ENCODE assay signal across 31 mouse cellular contexts in the genomic region with DNA sequence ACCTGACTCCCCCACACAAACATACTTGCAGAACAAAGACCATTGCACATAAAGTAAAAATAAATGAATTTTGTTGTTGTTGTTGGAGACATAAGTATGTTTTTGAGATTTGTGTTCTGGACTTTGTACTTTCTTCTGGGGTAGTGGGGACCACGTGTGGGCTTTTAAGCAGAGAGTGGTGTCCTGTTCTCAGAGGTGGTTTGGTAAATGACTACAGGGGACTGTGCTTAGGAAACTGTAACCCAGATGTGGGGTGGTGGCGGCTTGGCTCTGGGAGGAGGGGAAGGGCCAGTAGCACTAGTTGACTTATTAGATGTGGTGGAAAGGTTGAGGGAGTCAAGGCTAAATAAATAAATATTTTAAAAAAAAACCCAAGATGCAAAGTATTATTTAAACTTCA. TPM values are rescaled to one million over a fixed set of nuclear protein-coding genes. Genes with fewer than 3 reads are reported as not detected.
DNase-seq lines count a peak whose midpoint lies in the region; ATAC-seq and TF ChIP-seq lines count a peak whose summit lies in the region.
"Had no signal": no experiment of that assay in that cellular context is flagged by ENCODE, and none has a peak within 500 bp of the region (broad histone marks: within the 10 kb centered on the region; RNA-seq: fewer than 3 reads in every experiment).

No protein-coding gene starts in this region.

- 44% methylated on average over 2 of the region's 2 CpGs for WGBS in kidney, adult 2 months
- WGBS in kidney, embryonic 16.5 days = 75% methylated on average over 2 of the region's 2 CpGs
- WGBS in liver, adult 2 months = 20% methylated on average over 2 of the region's 2 CpGs
- 87% methylated on average over 2 of the region's 2 CpGs for WGBS in liver, embryonic 11.5 days

- no peak overlapping the region for H3K4me2 ChIP-seq in kidney, embryonic 16.5 days (replicated peaks; ENCODE audit: low read depth, low read length)
- H3K4me2 ChIP-seq in liver, embryonic 11.5 days = no peak overlapping the region
- H3K4me2 ChIP-seq: embryonic facial prominence, embryonic 12.5 days; embryonic facial prominence, embryonic 15.5 days; heart, embryonic 13.5 days; hindbrain, embryonic 14.5 days had no signal

- peaks cover 59% of the 10 kb centered on the region for H3K79me2 ChIP-seq in liver, adult 2 months (ENCODE audit: control insufficient read depth, insufficient read depth, low read length)

- DNase-seq in kidney, adult 2 months = peak; percentile 59
- no peak for DNase-seq in kidney, postnatal 4 days
- DNase-seq in kidney, postnatal 14 days = no peak
- peak; percentile 67 for DNase-seq in liver, adult 2 months (ENCODE audit: extremely low read depth, low read depth, low spot score)
- no peak for DNase-seq in liver, embryonic 11.5 days (ENCODE audit: low spot score)
- DNase-seq: adrenal gland, postnatal 10 days; adrenal gland, postnatal 36 days; B cell, adult 2 months; cerebellum, adult 2 months; cerebellum, adult 9-11 months; cerebellum, postnatal 25 days; forebrain, postnatal 0 days; gastrocnemius, adult 2 months; gastrocnemius, postnatal 14 days; heart, adult 18-20 months; heart, postnatal 14 days; heart, postnatal 4 days had no signal

- H3K9ac ChIP-seq in kidney, embryonic 16.5 days (replicated peaks; ENCODE audit: low read length) = no peak overlapping the region
- H3K9ac ChIP-seq in liver, adult 2 months (ENCODE audit: low read depth, low read length) = no peak overlapping the region
- no peak overlapping the region for H3K9ac ChIP-seq in liver, embryonic 11.5 days (ENCODE audit: low read depth, low read length)
- H3K9ac ChIP-seq: embryonic facial prominence, embryonic 12.5 days; embryonic facial prominence, embryonic 15.5 days; forebrain, postnatal 0 days; heart, embryonic 13.5 days; hindbrain, embryonic 14.5 days had no signal

- TF ChIP-seq CTCF in kidney, adult 2 months (conservative IDR thresholded peaks at IDR 0.05; ENCODE audit: insufficient read depth, insufficient read length, low read depth, low read length) = no peak
- TF ChIP-seq CTCF in liver, adult 2 months (IDR thresholded peaks at IDR 0.05; ENCODE audit: low read depth, low read length) = no peak

- no peaks in the 10 kb centered on the region for H3K9me3 ChIP-seq in kidney, embryonic 16.5 days (ENCODE audit: low read length)
- no peaks in the 10 kb centered on the region for H3K9me3 ChIP-seq in liver, embryonic 11.5 days (ENCODE audit: control insufficient read depth, low read length)
- H3K9me3 ChIP-seq: embryonic facial prominence, embryonic 12.5 days; embryonic facial prominence, embryonic 15.5 days; G1E; heart, embryonic 10.5 days; heart, embryonic 13.5 days had no signal

- H3K27ac ChIP-seq in kidney, adult 2 months (ENCODE audit: insufficient read depth, low read depth, low read length) = peak overlapping the region; percentile 77
- peak overlapping the region; percentile 13; the same call in 1 of the 2 replicates for H3K27ac ChIP-seq in kidney, embryonic 16.5 days (ENCODE audit: low read length)
- no peak overlapping the region for H3K27ac ChIP-seq in liver, adult 2 months (replicated peaks; ENCODE audit: insufficient read depth, low read depth, low read length)
- no peak overlapping the region for H3K27ac ChIP-seq in liver, embryonic 11.5 days (ENCODE audit: low read depth, low read length)
- H3K27ac ChIP-seq: embryonic facial prominence, embryonic 12.5 days; embryonic facial prominence, embryonic 15.5 days; gastrocnemius, adult 2 months; heart, embryonic 10.5 days; heart, embryonic 13.5 days; hindbrain, embryonic 14.5 days; hindbrain, postnatal 0 days had no signal

- H3K27me3 ChIP-seq in kidney, adult 2 months (replicated peaks; ENCODE audit: control insufficient read depth, insufficient read depth, low read length) = no peaks in the 10 kb centered on the region
- no peaks in the 10 kb centered on the region for H3K27me3 ChIP-seq in kidney, embryonic 16.5 days (ENCODE audit: insufficient read depth, low read length)
- no peaks in the 10 kb centered on the region for H3K27me3 ChIP-seq in liver, adult 2 months (ENCODE audit: control insufficient read depth, insufficient read depth, low read length)
- H3K27me3 ChIP-seq in liver, embryonic 11.5 days (replicated peaks; ENCODE audit: control insufficient read depth, insufficient read depth, low read length) = no peaks in the 10 kb centered on the region
- H3K27me3 ChIP-seq: CH12.LX; embryonic facial prominence, embryonic 12.5 days; embryonic facial prominence, embryonic 15.5 days; heart, embryonic 13.5 days; Patski had no signal

- H3K36me3 ChIP-seq in kidney, adult 2 months (ENCODE audit: control insufficient read depth, insufficient read depth, low read length) = no peaks in the 10 kb centered on the region
- H3K36me3 ChIP-seq in kidney, embryonic 16.5 days (ENCODE audit: insufficient read depth, low read length) = no peaks in the 10 kb centered on the region
- H3K36me3 ChIP-seq in liver, adult 2 months (ENCODE audit: control insufficient read depth, insufficient read depth, low read length) = no peaks in the 10 kb centered on the region
- no peaks in the 10 kb centered on the region; the same call in 1 of the 2 replicates for H3K36me3 ChIP-seq in liver, embryonic 11.5 days (ENCODE audit: control insufficient read depth, insufficient read depth, low read length)
- H3K36me3 ChIP-seq: embryonic facial prominence, embryonic 12.5 days; embryonic facial prominence, embryonic 15.5 days had no signal

- H3K4me1 ChIP-seq in kidney, adult 2 months (ENCODE audit: control insufficient read depth, insufficient read depth, low read length) = peaks cover 52% of the 10 kb centered on the region
- H3K4me1 ChIP-seq in kidney, embryonic 16.5 days (ENCODE audit: insufficient read depth, low read length) = peaks cover 47% of the 10 kb centered on the region
- peaks cover 31% of the 10 kb centered on the region for H3K4me1 ChIP-seq in liver, adult 2 months (ENCODE audit: control insufficient read depth, insufficient read depth, low read length)
- H3K4me1 ChIP-seq in liver, embryonic 11.5 days (replicated peaks; ENCODE audit: control insufficient read depth, insufficient read depth, low read length) = peaks cover 34% of the 10 kb centered on the region
- H3K4me1 ChIP-seq: embryonic facial prominence, embryonic 12.5 days had no signal

- no peak overlapping the region for H3K4me3 ChIP-seq in kidney, adult 2 months (ENCODE audit: insufficient read depth, low read depth, low read length)
- no peak overlapping the region for H3K4me3 ChIP-seq in kidney, embryonic 16.5 days (ENCODE audit: low read length)
- H3K4me3 ChIP-seq in liver, adult 2 months (ENCODE audit: insufficient read depth, low read depth, low read length) = no peak overlapping the region
- no peak overlapping the region for H3K4me3 ChIP-seq in liver, embryonic 11.5 days (ENCODE audit: low read depth, low read length)
- H3K4me3 ChIP-seq: embryonic facial prominence, embryonic 12.5 days; embryonic facial prominence, embryonic 15.5 days; gastrocnemius, adult 2 months; heart, embryonic 10.5 days; heart, embryonic 13.5 days had no signal

- no peak for TF ChIP-seq POLR2A in kidney, adult 2 months (IDR thresholded peaks at IDR 0.05; ENCODE audit: low read depth, low read length)
- TF ChIP-seq POLR2A in liver, adult 2 months (IDR thresholded peaks at IDR 0.05; ENCODE audit: extremely low read depth, insufficient read depth, low read length) = no peak

- no peak for ATAC-seq in kidney, embryonic 16.5 days (ENCODE audit: low FRiP score, low TSS enrichment)
- no peak for ATAC-seq in liver, embryonic 11.5 days (replicated peaks; ENCODE audit: low FRiP score)
- ATAC-seq: forebrain, embryonic 14.5 days; forebrain, postnatal 0 days; hindbrain, postnatal 0 days; Patski had no signal

RNA-seq across cellular contexts. Expression of gene Cdk8, which starts 9.7 kb away (rescaled TPM):
- 34.5 and 38.4 TPM in 2 replicates for polyA plus RNA-seq in kidney, adult 2 months (2012; rRNA removed)
- 11.4 and 12.4 TPM in 2 replicates for polyA plus RNA-seq in kidney, embryonic 16.5 days (2015; fragmentation: Nextera tagmentation; extraction: Ambion mirVana)
- total RNA-seq in liver, adult 2 months (2014; rRNA removed) = 27.8 and 32.5 TPM in 2 replicates
- polyA plus RNA-seq in liver, adult 2 months (2012; rRNA removed) = 19.3 and 25.2 TPM in 2 replicates
- polyA plus RNA-seq in liver, embryonic 11.5 days (2014; fragmentation: Nextera tagmentation; extraction: Ambion mirVana) = 31.5 and 34.3 TPM in 2 replicates

RNA-seq across cellular contexts. Expression of gene Rnf6, which starts 19.4 kb away (rescaled TPM):
- polyA plus RNA-seq in kidney, adult 2 months (2012; rRNA removed) = 34.8 and 36.2 TPM in 2 replicates
- polyA plus RNA-seq in kidney, embryonic 16.5 days (2015; fragmentation: Nextera tagmentation; extraction: Ambion mirVana) = 71.2 and 71.9 TPM in 2 replicates
- total RNA-seq in liver, adult 2 months (2014; rRNA removed) = 28.4 and 29.4 TPM in 2 replicates
- polyA plus RNA-seq in liver, adult 2 months (2012; rRNA removed) = 12.5 and 14.0 TPM in 2 replicates
- 31.5 and 32.6 TPM in 2 replicates for polyA plus RNA-seq in liver, embryonic 11.5 days (2014; fragmentation: Nextera tagmentation; extraction: Ambion mirVana)

RNA-seq across cellular contexts. Expression of gene 1700001J03Rik, which starts 55.7 kb away (rescaled TPM):
- 1.7 and 2.1 TPM in 2 replicates for polyA plus RNA-seq in kidney, adult 2 months (2012; rRNA removed)
- polyA plus RNA-seq in kidney, embryonic 16.5 days (2015; fragmentation: Nextera tagmentation; extraction: Ambion mirVana) = 0.21 and 0.28 TPM in 2 replicates
- 0.28 TPM in 1 of 2 replicates, not detected in the other for total RNA-seq in liver, adult 2 months (2014; rRNA removed)
- polyA plus RNA-seq in liver, adult 2 months (2012; rRNA removed) = not detected in 2 replicates
- not detected in 2 replicates for polyA plus RNA-seq in liver, embryonic 11.5 days (2014; fragmentation: Nextera tagmentation; extraction: Ambion mirVana)
- total RNA-seq: CH12.LX; common myeloid progenitor, adult 5-6 weeks; forebrain, postnatal 0 days; heart, adult 18-20 months; hindbrain, postnatal 0 days had no signal
- polyA plus RNA-seq: embryonic facial prominence, embryonic 12.5 days; embryonic facial prominence, embryonic 15.5 days; forebrain, embryonic 14.5 days; forebrain, postnatal 0 days; G1E; heart, embryonic 10.5 days; heart, embryonic 13.5 days; heart, embryonic 16.5 days; hindbrain, embryonic 11.5 days; hindbrain, postnatal 0 days; Patski had no signal

Comparison
In these comparisons a context has a peak if more than half of its experiments do, and no peak if none do; other contexts are left out.
1. DNase-seq: peak in kidney, adult 2 months (single experiment) and liver, adult 2 months (single experiment); none in kidney, postnatal 4 days (0 of 2), kidney, postnatal 14 days (single experiment) and liver, embryonic 11.5 days (single experiment).
2. H3K27ac ChIP-seq: peak in kidney, adult 2 months (single experiment) and kidney, embryonic 16.5 days (single experiment); none in liver, adult 2 months (single experiment) and liver, embryonic 11.5 days (single experiment).